Mouse (Mus musculus): ENCODE data around the gene Ttc7b. TPM values are rescaled to one million over a fixed set of nuclear protein-coding genes. Genes with fewer than 3 reads are reported as not detected.

Gene Ttc7b
- total RNA-seq, 2 experiments from 2014 or later = 220 to 240 TPM

- no peak for DNase-seq (ENCODE audit: low spot score in 2 of 2)
Observed at GRCm38 (mm10) chr12:100310471-100311392, 209.9 kb downstream of the Ttc7b start.

- DNase-seq (ENCODE audit: low spot score in 2 of 2) = no peak
Observed at GRCm38 (mm10) chr12:100309201-100309600, 211.4 kb downstream of the Ttc7b start.

DNA sequence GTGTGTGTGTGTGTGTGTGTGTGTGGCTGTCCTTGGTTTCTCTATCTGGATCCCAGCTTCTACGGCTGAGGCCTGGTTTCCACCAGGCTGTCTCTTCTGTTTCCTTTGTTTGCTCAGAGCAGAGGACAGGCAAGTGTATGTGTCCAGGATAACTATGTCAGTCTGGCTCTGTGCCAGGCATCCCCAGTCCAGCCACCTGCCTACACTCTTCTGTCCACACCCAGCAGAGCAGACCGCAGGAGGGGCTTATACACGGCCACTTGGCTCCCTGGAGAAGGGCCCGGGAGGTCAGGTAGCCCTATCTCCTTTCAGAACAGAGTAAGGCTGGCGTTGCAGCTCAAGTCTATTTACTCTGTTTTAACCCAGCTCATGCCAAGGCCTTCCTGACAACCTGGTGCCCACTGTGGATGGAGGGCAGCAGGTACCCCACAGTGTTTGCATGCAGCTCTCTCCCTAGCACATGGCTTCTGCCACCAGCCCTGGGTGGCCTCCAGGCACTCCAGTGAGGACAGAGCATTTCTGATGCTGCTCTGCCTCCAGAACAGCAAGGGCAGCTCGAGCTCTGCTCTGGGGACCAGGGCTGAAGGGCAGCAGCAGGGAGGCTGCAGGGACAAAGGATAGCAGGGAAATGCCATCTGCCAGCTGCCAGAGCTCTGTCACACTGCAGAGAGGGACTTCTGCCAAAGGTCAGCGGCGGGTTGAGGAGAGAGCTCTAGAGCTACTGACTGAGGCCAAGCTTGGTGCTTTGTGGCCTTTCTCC, 212.9 kb downstream of the Ttc7b start:
- DNase-seq (ENCODE audit: low spot score in 2 of 2) = peak in 1 of 2 experiments; percentile 46

DNA sequence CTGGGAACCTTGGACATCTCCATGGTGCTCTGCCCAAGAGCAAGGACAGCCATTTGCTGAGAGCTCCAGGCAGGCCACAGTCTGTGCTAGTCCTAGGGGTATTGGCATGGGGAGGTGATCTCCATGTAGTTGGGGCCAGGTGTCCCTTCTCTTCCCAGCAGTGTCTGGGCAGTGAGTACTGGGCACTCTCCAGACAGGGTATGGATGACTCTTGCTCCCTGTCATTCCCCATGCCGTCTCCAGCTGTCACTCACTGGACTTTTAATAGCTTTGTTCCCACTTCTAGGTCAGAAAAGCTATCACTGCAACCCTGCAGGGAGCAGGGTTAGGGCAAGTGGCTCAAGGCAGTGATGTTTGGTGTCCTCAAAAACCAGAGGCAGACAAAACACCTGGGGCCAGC, 214.3 kb downstream of the Ttc7b start:
- no peak for DNase-seq (ENCODE audit: low spot score in 2 of 2)

- DNase-seq (ENCODE audit: low spot score in 2 of 2) = no peak
Observed at GRCm38 (mm10) chr12:100305051-100305673, 215.5 kb downstream of the Ttc7b start.

GRCm38 (mm10) chr12:100304280-100304679, 216.3 kb downstream of the Ttc7b start:
- DNase-seq (ENCODE audit: low spot score in 2 of 2) = no peak

DNA sequence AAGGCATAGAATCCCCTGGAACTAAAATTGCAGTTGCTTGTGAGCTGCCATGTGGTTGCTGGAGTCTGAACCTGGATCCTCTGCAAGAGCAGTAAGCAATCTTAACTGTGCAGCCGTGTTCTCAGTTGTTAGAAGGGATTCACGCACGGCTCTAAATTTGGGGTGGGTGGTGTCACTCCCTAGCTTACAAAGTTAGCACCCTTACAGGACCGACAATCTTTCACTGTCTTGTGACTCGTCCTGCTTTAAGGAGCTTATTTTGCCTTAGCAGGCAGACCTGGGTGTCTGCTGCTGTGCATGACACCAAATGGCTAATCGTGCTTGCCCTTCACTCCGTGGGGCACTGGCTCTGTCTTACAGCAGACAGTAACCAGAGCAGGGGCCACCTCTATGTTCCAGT, 217.5 kb downstream of the Ttc7b start:
- DNase-seq (ENCODE audit: low spot score in 2 of 2) = peak in 1 of 2 experiments; percentile 54

DNA sequence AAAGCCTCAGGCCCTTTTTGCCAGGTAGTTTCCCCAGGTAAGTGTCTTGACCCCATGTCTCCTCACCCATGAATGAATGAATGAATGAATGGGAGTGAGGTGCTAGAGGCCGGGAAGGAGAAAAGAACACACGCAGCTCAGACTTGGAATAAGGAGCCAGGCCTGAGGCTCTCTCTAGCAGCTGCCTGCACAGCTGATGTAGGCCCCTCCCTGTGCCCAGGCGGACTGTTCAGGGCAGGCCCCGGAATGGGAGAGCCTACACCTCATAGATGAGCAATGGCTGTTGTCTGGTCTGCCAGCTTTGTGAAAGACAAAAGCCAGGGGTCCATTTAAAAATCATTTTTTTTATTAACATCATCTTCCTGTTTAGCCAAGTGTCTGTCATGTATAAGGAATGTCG, 220.2 kb downstream of the Ttc7b start:
- no peak for DNase-seq (ENCODE audit: low spot score in 2 of 2)

DNA sequence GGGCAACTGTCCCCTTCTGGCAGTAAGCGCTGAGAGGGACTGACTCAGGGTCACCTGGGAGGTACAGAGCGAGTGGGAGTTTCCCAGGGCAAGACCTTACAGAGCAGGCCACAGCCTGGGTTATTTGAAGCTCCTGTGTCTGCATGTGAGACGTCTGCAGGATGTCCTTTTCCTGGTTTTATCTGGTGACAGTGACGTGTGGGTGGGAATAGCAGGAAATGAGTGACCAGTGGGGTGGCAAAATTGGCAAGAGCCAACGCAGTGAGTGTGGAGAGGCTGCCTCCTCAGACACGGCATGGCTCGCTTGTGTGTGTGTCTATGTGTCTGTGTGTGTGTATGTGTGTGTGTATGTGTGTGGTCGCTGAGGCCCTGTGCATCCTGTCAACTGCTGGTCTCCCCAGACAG, 221.3 kb downstream of the Ttc7b start:
- no peak for DNase-seq (ENCODE audit: low spot score in 2 of 2)

GRCm38 (mm10) chr12:100298788-100299187, 221.8 kb downstream of the Ttc7b start:
- no peak for DNase-seq (ENCODE audit: low spot score in 2 of 2)

GRCm38 (mm10) chr12:100297961-100298360, 222.7 kb downstream of the Ttc7b start:
- no peak for DNase-seq (ENCODE audit: low spot score in 2 of 2)

GRCm38 (mm10) chr12:100294457-100294856, 226.2 kb downstream of the Ttc7b start:
- no peak for DNase-seq (ENCODE audit: low spot score in 2 of 2)

DNA sequence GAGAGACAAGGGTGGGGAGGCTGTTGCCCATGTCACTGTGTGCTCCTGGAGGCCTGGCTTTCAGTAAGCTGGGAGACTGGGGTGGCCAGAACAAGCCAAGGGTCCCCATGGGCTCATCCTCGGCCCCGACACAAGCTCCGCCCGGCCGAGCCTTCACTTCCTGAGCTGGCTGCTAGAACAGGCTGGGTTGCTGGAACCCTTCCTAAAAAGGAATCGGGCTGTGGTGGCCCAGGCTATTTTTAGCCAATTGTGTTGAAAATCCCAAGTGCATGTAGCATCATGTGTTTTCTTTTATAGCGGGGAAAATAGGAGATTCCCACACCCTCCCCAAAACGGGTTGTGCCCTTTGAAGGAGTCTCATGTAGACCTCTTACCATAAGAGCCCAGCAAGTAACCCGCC, 226.7 kb downstream of the Ttc7b start:
- no peak for DNase-seq (ENCODE audit: low spot score in 2 of 2)

- DNase-seq (ENCODE audit: low spot score in 2 of 2) = peak; percentile 81 to 91
Observed at GRCm38 (mm10) chr12:100290711-100291685, 229.6 kb downstream of the Ttc7b start.

DNA sequence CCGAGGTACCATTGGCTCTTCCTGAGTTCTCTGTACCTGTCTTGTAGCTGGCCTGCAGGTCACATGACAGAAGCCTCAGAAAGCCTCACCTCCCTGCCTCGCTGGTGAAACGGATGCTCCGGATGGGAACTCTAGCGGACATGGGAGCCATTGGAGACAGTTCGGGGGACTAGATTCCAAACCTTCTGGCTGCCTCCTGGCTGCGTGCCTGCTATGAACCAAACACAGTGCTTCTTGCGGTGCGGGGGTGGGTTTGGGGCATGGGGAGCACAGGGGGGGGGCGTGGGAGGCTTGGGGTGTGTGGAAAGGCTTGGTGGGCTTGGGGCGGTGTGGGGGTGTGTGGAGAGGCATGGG, 230.5 kb downstream of the Ttc7b start:
- no peak for DNase-seq (ENCODE audit: low spot score in 2 of 2)

DNA sequence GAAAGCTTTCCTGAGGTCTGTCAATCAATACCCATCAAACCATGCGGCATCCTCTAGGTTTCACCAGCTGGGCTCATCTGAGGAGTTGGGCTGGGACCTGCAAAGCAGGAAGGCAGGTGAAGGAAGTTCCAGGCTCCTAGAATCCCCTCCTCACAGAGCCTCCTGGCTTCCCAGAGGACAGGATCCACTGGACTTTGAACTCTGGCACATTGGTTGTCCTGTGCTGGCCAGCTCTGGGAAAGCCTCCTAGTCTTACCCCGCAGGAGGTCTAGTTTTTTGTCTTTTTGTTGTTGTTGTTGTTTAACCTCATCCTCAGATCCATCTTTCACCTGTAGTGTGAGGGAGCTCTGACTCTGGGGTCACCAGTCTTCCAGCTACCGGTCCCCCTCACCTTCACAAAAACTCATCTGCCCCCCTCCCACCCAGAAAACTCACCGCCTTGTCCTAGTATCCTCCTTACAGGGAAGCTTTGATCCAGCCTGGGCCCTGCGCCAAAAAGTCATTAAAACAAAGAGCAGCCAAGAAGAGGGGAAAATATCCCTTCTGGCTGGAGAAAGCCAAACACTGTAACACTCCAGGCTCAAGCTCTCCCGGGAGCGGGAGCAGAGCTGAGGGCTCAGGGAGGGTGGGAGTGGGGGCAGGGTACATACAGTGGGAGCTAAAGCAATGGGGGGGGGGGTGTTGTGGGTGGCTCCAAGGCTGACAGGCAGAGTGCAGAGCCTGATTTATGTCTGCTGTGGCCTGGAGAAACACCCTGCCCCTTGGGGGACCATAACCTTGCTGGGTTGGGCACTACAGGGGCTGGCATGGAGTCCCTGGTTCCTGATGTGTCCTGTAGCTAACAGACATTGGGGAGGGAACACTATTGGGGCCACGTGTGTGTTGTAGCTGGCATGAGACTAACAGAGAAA, 231.1 kb downstream of the Ttc7b start:
- peak; percentile 66 for DNase-seq (ENCODE audit: low spot score in 2 of 2)

- no peak for DNase-seq (ENCODE audit: low spot score in 2 of 2)
Observed at GRCm38 (mm10) chr12:100288018-100288417, 232.6 kb downstream of the Ttc7b start.

DNA sequence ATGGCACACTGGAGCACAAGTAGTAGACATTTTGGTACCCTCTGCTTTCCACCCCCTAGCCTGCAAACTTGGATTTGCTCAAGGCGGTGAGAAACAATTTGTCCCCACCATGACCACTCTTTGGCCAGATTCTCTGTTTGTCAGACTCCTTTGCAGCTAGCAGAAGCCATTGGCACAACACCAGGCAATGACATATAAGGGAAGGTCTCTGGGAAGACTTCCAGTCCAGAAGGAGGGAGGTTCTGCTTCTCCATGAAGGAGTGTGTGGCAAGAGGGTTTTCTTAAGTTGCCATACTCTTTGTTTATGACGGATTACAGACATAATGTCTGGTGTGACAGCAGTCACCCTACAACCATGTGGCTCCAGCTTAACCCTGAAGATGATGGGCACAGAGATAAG, 233.1 kb downstream of the Ttc7b start:
- DNase-seq (ENCODE audit: low spot score in 2 of 2) = no peak

DNA sequence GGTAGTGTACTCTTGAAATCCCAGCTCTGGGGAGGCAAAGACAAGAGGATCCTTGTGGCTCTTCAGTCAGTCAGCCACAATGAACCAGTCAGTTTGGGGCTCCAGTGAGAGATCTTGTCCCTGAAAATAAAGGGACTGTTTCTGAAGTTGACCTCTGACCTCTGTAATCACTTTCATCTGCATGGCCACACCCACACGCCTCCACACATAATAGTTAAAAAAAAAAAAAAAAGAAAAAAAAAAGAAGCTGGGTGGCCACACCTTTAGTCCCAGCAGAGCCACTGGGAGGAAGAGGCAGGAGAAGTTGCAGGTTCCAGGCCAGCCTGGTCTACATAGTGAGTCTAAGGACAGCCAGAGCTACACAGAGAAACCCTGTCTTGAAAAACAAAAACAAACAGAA, 237.3 kb downstream of the Ttc7b start:
- DNase-seq (ENCODE audit: low spot score in 2 of 2) = no peak

Data from left cerebral cortex, adult 18-20 months (tissue).